Mouse (Mus musculus) embryonic facial prominence, embryonic 10.5 days (tissue): ENCODE data around the gene Hoxc4. TPM values are rescaled to one million over a fixed set of nuclear protein-coding genes. Genes with fewer than 3 reads are reported as not detected.

ENCODE experiments used
- DNase-seq: peaks from one replicate; pipeline ENCODE4 v3.0.0-alpha.2; 2017; ENCODE audit warnings: low spot score
- H3K27ac ChIP-seq: fragments of 300-500 bp; sonication (generic); replicated peaks from 2 replicates; pipeline ENCODE4 v1.5.1; 2016; ENCODE audit warnings: mild to moderate bottlenecking
- H3K27me3 ChIP-seq: fragments of 300-500 bp; sonication (generic); replicated peaks from 2 replicates; pipeline ENCODE4 v1.6.1; 2016; ENCODE audit warnings: low read depth, mild to moderate bottlenecking; ENCODE audit not compliant: poor library complexity, severe bottlenecking
- H3K36me3 ChIP-seq: fragments of 300-500 bp; sonication (generic); replicated peaks from 2 replicates; pipeline ENCODE4 v1.6.1; 2016; ENCODE audit warnings: mild to moderate bottlenecking, moderate library complexity
- H3K4me1 ChIP-seq: fragments of 300-500 bp; sonication (generic); 2 replicates; pipeline ENCODE4 v1.6.1; 2016
- H3K4me3 ChIP-seq: fragments of 300-500 bp; sonication (generic); 2 replicates; pipeline ENCODE4 v1.5.1; 2016; ENCODE audit warnings: mild to moderate bottlenecking, moderate library complexity
- H3K9me3 ChIP-seq: fragments of 300-500 bp; sonication (generic); 2 replicates; pipeline ENCODE4 v1.6.1; 2016; ENCODE audit warnings: mild to moderate bottlenecking
- WGBS: fragments of 180-500 bp; shearing (Covaris S2); methylation state at CpG from one replicate; pipeline ENCODE4 v1.1.7; 2016; 5-methylcytosine and 5-hydroxymethylcytosine counted together
- polyA plus RNA-seq: library from polyadenylated mRNA; unstranded; fragments of >200 nt; fragmentation: Nextera tagmentation; extraction: Ambion mirVana; gene quantifications from 2 replicates; pipeline ENCODE4 v1.2.1, GENCODE M21; 2016

The Hoxc4 gene
- polyA plus RNA-seq, 1 experiment from 2014 or later: 0.11 TPM

GRCm38 (mm10) chr15:103009265-103010111, 9.2 kb upstream of the Hoxc4 start:
- no peak for DNase-seq
- Histone ChIP-seq H3K36me3 (no peaks in the 10 kb centered on the region), H3K27ac (no peak overlapping the region), H3K27me3 (peaks cover 100% of the 10 kb centered on the region), H3K4me3 (no peak overlapping the region), H3K4me1 (no peaks in the 10 kb centered on the region), H3K9me3 (no peaks in the 10 kb centered on the region)
- 1% methylated on average over 27 of the region's 27 CpGs for WGBS

- Histone ChIP-seq H3K27me3 (peaks cover 100% of the 10 kb centered on the region), H3K36me3 (no peaks in the 10 kb centered on the region), H3K27ac (no peak overlapping the region), H3K4me1 (peaks cover 4% of the 10 kb centered on the region), H3K9me3 (no peaks in the 10 kb centered on the region), H3K4me3 (no peak overlapping the region)
- no peak for DNase-seq
- under 1% methylated on average over 31 of the region's 31 CpGs for WGBS
Observed at GRCm38 (mm10) chr15:103010112-103010846, 8.5 kb upstream of the Hoxc4 start.

GRCm38 (mm10) chr15:103010847-103011555, 7.7 kb upstream of the Hoxc4 start:
- no peaks in the 10 kb centered on the region for H3K9me3 ChIP-seq
- no peak overlapping the region for H3K4me3 ChIP-seq
- H3K27ac ChIP-seq: no peak overlapping the region
- H3K36me3 ChIP-seq: no peaks in the 10 kb centered on the region
- no peak for DNase-seq
- peaks cover 4% of the 10 kb centered on the region for H3K4me1 ChIP-seq
- H3K27me3 ChIP-seq: peaks cover 100% of the 10 kb centered on the region
- WGBS: under 1% methylated on average over 28 of the region's 28 CpGs

GRCm38 (mm10) chr15:103011928-103012486, 6.7 kb upstream of the Hoxc4 start:
- no peaks in the 10 kb centered on the region for H3K9me3 ChIP-seq
- no peak overlapping the region for H3K4me3 ChIP-seq
- H3K4me1 ChIP-seq: peaks cover 4% of the 10 kb centered on the region
- no peak overlapping the region for H3K27ac ChIP-seq
- H3K36me3 ChIP-seq: no peaks in the 10 kb centered on the region
- WGBS: under 1% methylated on average over 26 of the region's 26 CpGs
- no peak for DNase-seq
- H3K27me3 ChIP-seq: peaks cover 100% of the 10 kb centered on the region

GRCm38 (mm10) chr15:103013238-103013984, 5.3 kb upstream of the Hoxc4 start:
- no peaks in the 10 kb centered on the region for H3K36me3 ChIP-seq
- no peak overlapping the region for H3K27ac ChIP-seq
- 2% methylated on average over 17 of the region's 17 CpGs for WGBS
- no peaks in the 10 kb centered on the region for H3K9me3 ChIP-seq
- DNase-seq: peak; percentile 62
- no peak overlapping the region for H3K4me3 ChIP-seq
- peaks cover 4% of the 10 kb centered on the region for H3K4me1 ChIP-seq
- H3K27me3 ChIP-seq: peaks cover 100% of the 10 kb centered on the region

GRCm38 (mm10) chr15:103014166-103015008, 4.3 kb upstream of the Hoxc4 start:
- peak overlapping the region; percentile 28; the same call in 1 of the 2 replicates for H3K4me3 ChIP-seq

GRCm38 (mm10) chr15:103015009-103015399, 3.7 kb upstream of the Hoxc4 start:
- no peak for DNase-seq
- Histone ChIP-seq H3K9me3 (no peaks in the 10 kb centered on the region), H3K4me1 (peaks cover 4% of the 10 kb centered on the region), H3K27ac (no peak overlapping the region), H3K36me3 (no peaks in the 10 kb centered on the region), H3K4me3 (peak overlapping the region; percentile 28; the same call in 1 of the 2 replicates), H3K27me3 (peaks cover 100% of the 10 kb centered on the region)
- under 1% methylated on average over 28 of the region's 28 CpGs for WGBS

More at GRCm38 (mm10) chr15:103014166-103015008, 4.3 kb upstream of the Hoxc4 start:
- no peaks in the 10 kb centered on the region for H3K9me3 ChIP-seq
- no peak overlapping the region for H3K27ac ChIP-seq
- WGBS: under 1% methylated on average over 57 of the region's 57 CpGs
- no peaks in the 10 kb centered on the region for H3K36me3 ChIP-seq
- peaks cover 100% of the 10 kb centered on the region for H3K27me3 ChIP-seq
- DNase-seq: peak; percentile 71
- peaks cover 4% of the 10 kb centered on the region for H3K4me1 ChIP-seq

GRCm38 (mm10) chr15:103015406-103016166, 3.1 kb upstream of the Hoxc4 start:
- DNase-seq: no peak
- Histone ChIP-seq H3K4me3 (no peak overlapping the region), H3K27ac (no peak overlapping the region), H3K4me1 (peaks cover 4% of the 10 kb centered on the region), H3K9me3 (no peaks in the 10 kb centered on the region), H3K27me3 (peaks cover 100% of the 10 kb centered on the region), H3K36me3 (no peaks in the 10 kb centered on the region)
- under 1% methylated on average over 19 of the region's 19 CpGs for WGBS

- Histone ChIP-seq H3K27ac (no peak overlapping the region), H3K4me1 (no peaks in the 10 kb centered on the region), H3K27me3 (peaks cover 100% of the 10 kb centered on the region), H3K4me3 (no peak overlapping the region), H3K36me3 (no peaks in the 10 kb centered on the region), H3K9me3 (no peaks in the 10 kb centered on the region)
- no peak for DNase-seq
- WGBS: 1% methylated on average over 8 of the region's 8 CpGs
Observed at GRCm38 (mm10) chr15:103020899-103021418, 2.2 kb downstream of the Hoxc4 start.

- Histone ChIP-seq H3K36me3 (no peaks in the 10 kb centered on the region), H3K27me3 (peaks cover 100% of the 10 kb centered on the region), H3K4me1 (no peaks in the 10 kb centered on the region), H3K27ac (no peak overlapping the region), H3K9me3 (no peaks in the 10 kb centered on the region), H3K4me3 (no peak overlapping the region)
- no peak for DNase-seq
- WGBS: 7% methylated on average over 8 of the region's 8 CpGs
Observed at GRCm38 (mm10) chr15:103021544-103021943, 2.8 kb downstream of the Hoxc4 start.
